Mouse (Mus musculus): ENCODE data around the gene Apeh. TPM values are rescaled to one million over a fixed set of nuclear protein-coding genes. Genes with fewer than 3 reads are reported as not detected.

Apeh gene
- polyA plus RNA-seq, 1 experiment, result 32.7 TPM

DNA sequence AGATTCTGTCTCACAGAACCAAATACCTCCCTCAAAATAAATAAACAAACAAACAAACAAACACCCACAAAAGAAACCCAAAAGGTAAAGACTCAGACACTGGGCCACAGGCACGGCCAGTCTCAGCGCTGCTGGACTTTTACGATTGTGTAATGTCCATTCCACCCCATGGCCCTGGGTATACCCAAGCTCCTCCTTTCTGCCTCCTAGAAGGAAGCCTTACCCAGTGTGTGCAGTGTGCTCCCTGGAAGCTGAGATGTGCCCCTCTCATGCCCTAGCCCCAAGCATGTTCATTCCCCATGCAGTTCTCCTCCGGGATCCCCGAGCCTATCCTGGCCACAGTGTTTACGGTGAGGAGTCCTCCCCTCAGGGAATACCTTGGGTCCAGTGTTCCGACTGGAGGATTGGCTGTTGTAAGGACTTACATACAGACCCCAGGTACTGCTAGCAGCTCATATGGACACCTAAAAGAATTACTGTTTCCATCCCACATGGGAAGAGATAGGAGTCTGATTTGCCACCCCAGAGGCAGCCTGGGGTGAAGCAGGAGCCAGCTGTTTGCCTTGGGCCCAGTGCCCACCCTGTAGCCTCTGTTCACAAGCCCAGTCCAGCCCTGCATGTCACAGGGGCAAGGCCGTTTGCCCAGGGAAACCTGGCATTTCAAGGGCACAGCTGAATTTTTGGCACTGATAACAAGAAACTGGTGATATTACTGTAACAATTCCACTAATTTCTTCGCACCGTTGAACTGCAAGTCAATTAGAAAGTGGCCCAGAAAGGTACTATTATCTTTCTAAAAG, 27.0 kb upstream of the Apeh start:
- no peak for DNase-seq (ENCODE audit: extremely low spot score in 1 of 2, low spot score in 1 of 2)

DNA sequence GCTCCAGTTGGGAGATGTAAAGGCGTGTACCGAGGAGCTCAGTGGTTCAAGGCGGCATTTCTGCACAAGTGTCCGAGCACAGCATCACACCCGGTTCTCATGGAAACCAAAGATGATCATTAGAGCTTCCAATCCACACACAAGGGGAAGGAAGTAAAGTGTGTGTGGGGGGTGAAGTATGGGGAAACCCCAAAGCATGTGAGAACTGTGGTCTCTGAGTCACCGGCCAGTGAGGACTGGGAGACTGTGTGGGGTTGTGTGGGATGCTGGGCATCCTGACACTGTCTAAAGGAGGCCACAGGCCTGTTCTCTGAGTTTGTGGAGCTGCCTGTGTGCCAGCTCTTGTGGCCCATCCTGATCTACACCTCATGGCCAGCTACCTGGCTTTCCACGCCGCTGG, 26.3 kb upstream of the Apeh start:
- DNase-seq (ENCODE audit: extremely low spot score in 1 of 2, low spot score in 1 of 2), result no peak

DNA sequence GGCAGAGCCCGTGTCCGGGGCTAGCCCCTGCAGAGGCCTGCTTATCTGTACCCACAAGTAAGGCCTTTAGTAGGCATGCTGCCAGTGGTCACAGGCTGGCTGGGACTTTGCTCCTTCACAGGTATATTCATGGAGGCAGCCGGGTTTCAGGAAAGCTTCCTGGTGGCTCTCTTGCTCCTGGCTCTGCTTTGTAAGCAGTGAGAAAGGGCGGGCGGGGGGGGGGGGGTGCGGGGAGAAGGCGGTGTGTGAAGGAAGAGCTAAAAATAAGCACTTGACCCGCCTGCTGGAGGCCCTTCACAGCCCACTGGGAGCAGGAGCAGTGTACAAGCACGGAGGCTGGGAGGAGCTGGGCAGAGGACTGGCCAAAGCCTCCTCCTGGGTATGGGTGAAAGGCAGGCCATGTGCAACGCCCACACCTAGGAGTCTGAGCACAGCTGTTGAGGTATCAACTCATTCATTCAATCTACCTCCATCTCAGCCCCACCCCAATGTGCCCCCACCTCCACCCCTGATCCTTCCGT, 25.5 kb upstream of the Apeh start:
- DNase-seq (ENCODE audit: extremely low spot score in 1 of 2, low spot score in 1 of 2), result peak in 1 of 2 experiments; percentile 49

DNA sequence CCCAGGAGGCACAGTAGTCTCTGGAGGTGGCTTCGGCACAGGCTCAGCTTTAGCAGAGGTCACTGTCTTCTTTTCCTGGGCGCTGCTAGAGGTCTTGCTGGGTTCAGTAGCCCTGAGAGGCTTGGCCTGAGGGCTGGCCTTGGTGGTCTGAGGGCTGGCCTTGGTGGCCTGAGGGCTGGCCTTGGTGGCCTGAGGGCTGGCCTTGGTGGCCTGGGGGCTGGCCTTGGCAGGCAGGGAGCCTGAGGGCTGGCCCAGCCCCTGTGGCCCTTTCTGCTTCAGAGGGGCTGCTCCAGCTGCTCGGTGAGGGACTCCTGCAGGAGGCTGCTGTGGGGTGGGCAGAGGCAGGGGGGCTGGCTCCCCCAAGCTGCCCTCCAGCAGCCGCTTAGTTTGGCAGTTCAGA, 22.7 kb upstream of the Apeh start:
- DNase-seq (ENCODE audit: extremely low spot score in 1 of 2, low spot score in 1 of 2), result no peak

DNA sequence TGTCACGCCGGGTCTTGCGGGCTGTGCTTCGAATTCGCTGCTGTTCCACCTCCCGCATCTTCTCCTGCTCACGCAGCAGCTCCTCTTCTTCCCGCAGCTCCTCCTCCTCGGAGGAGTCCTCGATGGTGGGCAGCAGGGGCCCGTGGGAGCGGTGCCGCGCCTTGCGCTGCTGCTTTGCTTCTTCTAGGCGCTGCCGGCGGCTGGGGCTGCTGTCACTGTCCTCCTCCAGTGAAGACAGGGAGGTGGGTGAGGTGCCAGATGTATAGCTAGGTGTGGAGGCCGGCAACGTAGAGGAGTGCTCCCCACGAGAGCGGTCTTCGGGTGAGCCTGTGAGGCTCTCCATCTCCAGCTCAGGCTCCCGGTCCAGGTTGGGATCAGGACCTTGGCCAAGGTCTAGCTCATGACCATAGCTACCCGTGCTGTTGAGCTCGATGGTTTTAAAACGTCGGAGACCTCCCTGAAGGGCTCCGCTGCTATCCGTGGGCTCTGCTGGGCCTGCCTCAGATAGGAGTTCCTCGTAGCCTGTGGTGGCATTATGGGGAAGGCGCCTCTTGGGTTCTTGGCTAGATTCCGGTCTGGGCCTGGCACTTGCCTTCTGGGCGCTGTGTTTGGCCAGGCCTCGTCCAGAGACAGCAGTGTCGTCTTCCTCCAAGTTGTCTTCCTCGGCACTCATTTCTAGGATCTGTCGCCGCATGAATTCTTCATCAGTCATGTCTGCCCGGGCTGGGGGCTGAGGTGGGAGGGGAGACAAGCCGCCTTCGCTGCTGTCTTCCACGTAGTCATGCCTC, 21.1 kb upstream of the Apeh start:
- peak in 1 of 2 experiments; percentile 72 for DNase-seq (ENCODE audit: extremely low spot score in 1 of 2, low spot score in 1 of 2)

DNA sequence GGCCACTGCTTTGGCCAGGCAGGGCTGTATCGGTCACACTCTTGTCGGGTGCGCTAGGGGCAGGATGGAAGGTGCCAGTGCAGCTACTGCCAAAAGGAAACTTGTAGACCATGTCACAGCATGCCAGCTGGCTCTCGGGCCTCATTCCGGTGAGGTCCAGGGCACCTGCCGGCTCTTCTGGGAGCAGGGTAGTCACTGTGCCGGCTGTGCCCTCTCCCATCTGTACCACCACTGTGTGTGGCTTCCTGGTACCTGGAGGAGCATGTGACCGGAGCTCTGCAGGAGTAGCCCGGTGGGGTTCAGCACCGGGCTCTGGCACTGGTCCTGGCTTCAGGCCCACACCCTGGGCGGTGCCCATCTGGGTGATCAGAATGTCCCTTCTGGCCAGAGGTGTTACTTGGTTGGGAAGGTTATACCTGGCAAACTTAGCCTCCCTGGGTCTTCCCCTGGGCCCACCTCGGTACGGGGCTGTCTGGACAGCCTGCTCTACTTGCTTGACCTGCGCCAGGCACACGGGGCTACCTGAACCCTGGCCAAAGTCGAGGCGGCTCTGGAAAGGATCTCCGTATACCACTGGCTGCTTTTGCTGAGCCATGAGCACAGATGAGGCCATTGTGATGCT, 18.4 kb upstream of the Apeh start:
- DNase-seq (ENCODE audit: extremely low spot score in 1 of 2, low spot score in 1 of 2), result no peak

DNA sequence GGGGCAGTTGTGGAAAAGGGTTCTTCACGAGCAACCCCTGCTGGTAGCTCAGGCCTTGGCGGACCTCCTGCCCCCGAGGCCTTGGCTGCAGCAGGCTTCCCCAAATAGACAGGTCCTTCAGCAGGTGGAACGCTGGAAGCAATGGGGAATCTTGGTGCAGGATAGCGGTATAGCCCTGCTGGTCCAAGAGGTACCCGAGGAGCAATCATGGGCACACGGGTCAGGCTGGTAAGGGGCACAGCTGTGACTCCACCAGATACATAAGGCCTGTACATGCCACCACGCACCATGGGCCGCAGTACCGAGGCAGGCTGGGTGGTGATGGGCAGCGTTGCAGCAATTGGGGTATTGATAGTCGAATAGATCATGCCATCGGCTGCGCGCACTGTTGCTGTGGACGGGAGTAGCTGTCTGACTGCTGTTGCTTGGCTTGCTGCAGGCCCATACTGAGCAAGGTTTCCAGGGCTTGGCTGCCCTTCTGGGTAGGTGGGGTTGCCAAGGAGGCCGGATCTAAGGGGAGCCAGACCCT, 17.3 kb upstream of the Apeh start:
- DNase-seq (ENCODE audit: extremely low spot score in 1 of 2, low spot score in 1 of 2), result no peak

DNA sequence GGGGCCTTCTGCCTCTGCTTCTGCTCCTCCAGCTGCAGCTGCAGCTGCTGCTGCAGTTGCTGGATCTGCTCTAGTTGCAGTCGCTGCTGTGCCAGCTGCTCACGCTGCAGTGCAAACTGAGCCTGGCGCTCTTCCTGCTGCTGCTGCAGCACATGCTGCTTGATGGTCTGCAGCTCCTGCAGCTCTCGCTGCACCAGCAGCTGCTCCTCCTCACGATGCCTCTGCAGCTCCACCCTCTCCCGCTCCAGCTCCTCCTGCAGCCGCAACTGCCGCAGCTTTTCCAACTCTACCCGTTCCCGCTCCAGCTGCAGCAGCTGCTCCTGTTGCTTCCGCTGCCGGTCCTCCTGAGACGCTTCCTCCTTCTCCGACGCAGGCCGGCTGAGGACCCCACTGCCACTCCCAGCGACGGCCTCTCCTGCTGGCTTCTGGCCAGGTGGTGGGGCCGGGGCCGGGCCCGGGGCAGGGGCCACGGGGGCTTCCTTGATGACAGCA, 16.7 kb upstream of the Apeh start:
- no peak for DNase-seq (ENCODE audit: extremely low spot score in 1 of 2, low spot score in 1 of 2)

DNA sequence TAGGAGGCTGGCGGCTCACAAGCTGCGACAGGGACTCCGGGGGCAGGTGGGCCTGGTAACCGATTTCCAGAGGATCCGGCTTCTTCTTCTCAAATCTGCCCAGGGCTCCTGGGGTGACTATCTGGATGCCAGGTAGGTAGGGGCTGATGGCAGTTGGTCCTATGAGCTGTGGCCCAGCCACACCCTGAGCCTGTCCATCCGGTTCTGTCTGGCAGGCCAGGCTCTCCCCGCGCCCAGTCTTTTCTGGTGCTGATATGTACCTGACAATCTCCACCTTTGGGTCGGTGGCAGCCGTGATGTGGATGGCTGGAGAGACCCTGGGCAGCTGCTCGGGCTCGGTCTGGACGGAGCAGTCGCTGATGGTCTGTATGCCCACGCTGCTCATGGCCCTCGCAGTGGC, 15.8 kb upstream of the Apeh start:
- no peak for DNase-seq (ENCODE audit: extremely low spot score in 1 of 2, low spot score in 1 of 2)

DNA sequence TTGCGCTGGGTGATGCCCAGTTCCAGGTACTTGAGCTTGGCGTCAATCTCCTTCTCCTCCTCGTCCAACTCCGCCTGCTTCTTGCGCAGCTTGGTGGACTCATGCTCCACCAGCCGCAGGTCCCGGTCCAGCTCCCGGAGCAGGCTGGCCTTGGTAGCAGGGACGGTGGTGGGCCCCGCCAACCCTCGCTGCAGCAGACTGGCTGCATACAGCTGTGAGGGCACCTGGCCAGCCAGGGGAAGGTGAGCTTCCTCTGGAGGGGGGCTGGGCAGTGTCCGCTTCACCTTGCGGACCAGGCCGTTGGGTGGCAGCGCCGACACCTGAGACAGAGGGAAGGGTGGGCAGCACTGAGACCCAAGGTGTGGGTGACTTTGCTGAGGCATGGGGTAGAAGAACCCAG, 13.5 kb upstream of the Apeh start:
- no peak for DNase-seq (ENCODE audit: extremely low spot score in 1 of 2, low spot score in 1 of 2)

DNA sequence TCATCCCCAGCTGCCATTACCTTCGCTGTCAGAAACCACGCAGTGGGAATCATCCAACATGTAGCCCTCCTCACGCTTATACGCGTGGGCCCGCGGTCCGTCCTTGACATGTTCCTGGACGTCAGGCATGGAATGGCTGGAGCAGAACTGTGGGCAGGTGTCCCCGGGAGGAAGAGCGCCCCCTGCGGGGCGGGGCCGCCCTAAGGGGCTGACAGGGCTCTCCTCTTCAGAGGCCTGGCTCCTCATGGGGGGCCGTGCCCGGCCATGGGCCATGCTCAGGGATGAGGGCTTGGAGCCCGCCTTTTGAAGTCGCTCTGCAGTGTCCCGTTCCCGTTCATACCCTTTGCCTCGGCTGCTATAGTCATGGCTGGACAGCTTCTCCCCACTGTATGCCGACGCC, 11.7 kb upstream of the Apeh start:
- no peak for DNase-seq (ENCODE audit: extremely low spot score in 1 of 2, low spot score in 1 of 2)

DNA sequence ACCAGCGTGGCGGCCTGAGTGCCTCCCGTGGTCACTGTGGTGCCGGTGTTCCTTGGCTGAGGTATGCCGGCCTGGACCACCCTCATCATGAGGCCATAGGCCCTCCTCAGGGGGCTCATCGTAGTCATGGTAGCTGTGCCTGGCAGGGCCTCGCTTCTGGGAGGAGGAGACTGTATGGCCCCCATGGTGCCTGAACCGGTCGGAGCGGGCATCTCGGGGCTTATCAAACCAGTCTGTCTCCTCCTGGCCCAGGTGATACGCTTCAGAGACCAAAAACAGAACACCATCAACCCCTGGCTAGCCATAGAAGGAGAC, 11.1 kb upstream of the Apeh start:
- DNase-seq (ENCODE audit: extremely low spot score in 1 of 2, low spot score in 1 of 2), result no peak

DNA sequence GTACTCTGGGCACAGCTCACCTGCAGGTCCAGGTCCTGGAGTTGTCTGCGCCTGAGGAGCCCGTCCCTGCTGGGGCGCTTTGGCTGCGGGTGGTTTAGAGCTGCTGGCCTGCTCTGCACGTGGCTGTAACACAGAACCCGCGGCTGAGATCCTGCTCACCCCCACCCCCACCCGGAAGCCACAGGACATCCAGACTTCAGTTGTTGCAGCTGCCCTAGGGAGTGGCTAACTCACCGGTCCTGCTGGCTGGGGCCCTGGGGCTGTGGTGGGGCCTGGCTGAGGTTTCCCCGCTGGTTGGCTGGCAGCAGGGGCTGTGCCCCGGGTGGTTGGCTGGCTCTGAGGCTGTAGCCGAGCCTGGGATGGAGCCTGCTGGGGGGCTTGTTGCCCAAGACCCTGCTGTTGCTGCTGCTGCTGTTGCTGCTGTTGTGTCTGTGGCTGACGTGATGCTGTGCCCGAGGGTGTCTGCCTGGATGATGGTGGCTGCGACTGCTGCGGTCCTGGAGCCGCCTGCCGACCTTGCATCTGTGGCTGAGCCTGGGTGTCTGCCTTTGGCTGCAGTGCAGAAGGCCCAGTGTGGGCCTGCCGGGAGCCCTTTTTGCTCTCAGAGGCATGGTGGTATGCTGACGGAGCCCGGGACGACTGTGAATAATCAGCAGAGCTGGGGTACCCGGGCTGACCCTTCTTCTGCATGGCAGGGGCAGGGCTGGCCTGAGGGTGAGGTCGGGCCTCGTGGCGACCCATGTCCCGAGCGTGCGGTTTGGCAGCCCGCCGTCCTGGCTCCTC, 10.6 kb upstream of the Apeh start:
- DNase-seq (ENCODE audit: extremely low spot score in 1 of 2, low spot score in 1 of 2), result no peak

DNA sequence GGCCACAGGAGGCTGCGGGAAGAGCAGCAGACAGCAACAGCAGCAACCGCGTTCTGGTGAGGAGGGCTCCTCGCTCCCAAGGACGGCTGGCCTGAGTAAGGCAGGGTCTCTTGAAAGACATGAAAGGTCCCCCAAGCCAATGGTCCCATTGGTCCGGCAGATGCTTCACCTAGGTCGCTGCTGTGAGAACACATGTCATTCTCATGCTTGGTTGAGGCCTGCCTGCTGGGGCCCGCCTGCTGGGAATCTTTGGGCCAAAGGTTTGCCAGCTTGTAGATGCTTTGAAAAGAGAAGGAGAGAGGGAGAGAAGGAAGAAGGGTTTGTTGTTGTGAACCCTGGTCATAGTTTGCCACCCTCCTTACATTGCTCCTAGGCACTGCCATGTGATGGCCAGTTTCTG, 5.2 kb upstream of the Apeh start:
- no peak for DNase-seq (ENCODE audit: extremely low spot score in 1 of 2, low spot score in 1 of 2)

DNA sequence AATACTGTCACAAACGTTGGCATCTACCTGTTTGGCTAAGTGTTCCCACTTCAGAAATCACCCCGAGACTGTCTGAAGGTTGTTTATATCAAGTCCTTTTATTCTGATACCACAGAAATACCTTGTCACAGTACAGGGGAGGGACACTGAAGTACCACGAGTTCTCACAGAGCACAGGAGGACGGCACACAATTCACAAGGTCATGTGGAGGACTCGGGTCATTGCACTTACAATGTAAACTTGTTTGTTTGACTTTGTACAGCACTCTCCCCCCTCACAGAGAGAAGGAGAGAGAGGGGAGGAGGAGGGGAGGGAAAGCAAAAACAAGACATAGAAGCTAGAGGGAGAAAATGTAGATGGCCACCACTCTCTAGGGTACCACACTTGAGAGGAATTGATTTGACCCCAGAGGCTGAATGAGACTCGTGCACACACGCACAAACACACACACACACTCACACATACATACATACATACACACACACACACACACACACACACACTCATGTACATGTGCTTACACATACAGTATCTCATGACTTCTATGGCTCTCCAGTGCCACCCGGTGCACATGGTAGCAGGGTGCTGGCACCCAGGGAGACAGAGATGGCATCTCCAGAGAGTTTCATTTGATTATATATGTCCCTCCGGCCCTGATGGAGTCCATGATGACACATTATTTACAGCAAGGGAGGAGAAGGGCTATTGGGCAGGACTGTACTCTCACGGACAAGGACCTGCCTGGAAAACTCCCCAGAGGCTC, 1.7 kb upstream of the Apeh start:
- no peak for DNase-seq (ENCODE audit: extremely low spot score in 1 of 2, low spot score in 1 of 2)

DNA sequence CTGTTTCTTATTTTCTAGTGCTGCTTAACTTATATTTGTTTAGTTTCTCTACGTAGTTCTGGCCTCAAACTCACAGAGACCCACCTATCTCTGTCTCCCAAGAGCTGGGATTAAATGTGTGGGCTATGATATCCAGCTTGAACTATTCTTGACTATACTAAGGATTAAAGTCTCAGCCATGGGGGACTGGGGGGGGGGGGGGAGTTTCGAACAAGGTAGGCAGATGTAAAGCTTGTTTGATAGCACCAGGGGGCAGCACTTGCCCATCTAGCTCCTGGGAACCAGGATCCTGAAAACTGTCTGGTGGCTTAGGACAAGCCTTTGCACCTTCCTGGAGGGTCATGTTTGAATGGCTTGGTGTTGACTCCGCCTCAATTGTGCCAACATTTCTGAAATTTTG, 1.1 kb upstream of the Apeh start:
- peak in 1 of 2 experiments; percentile 77 for DNase-seq (ENCODE audit: extremely low spot score in 1 of 2, low spot score in 1 of 2)

DNA sequence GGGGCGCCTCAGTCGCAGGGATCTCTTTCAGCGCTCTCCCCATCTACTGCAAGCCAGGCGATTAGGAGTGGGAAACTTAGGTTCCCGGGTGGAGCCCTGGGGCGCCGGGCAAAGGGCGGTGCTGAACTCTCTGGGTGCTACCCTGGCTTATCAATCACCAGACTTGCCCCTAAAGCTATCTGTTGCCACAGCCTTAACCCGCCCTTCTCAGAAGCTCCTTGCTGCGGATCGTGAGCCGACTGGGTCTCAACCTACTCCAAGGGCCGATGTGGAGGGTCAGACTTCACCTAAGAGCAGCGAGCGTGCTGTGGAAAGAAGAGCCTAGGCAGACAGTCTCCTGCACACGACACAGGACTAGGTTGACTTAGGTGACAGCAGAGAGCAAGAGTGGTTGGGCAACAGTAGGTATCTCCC, 599 bp upstream of the Apeh start:
- no peak for DNase-seq (ENCODE audit: extremely low spot score in 1 of 2, low spot score in 1 of 2)

DNA sequence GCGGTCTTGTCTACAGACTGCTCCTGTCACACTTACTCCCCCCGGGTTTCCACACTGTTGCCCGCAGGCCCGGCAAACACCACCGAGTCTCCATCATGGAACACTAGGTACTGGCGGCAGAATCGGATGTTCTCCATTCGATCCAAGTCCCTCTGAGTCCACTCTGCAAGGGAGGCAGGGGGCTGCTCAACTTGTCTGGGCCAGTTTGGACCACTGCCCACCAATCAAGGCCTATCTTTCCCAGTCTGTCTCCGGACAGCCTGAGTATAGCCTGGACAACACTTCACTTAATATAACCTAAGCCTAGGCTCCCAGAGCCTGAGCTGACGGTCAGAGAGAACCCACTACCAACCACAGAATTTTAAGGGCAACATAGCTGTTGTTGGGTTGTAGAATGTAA, 820 bp downstream of the Apeh start:
- DNase-seq (ENCODE audit: extremely low spot score in 1 of 2, low spot score in 1 of 2), result no peak

DNA sequence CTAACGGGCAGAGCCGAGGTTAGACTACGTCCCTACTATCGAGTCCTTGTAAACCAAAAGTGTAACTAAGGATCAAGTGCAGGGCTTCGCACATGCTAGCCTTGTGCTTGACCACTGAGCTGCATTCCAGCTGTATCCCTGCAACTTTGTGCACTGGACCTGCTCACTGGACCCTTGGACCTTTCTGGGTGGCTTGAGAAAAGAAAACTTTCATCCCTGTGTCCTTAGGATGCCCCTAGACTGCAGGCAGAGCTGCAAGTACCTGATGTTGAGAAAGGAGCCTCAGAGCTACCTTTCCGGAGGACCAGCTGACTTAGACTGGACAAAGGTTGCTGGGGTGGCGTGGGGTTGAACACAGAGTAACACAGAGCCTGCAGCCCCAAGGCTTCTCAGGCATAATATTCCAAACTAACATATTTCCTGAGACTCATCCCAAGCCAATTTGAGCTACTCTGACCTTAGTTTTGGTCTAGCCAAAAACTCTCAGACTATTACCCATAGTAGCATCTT, 3.7 kb downstream of the Apeh start:
- DNase-seq (ENCODE audit: extremely low spot score in 1 of 2, low spot score in 1 of 2), result no peak
